Comparison of ENCODE assay signal across 8 mouse cellular contexts in genomic region chr10:80102216-80102915, GRCm38 (mm10). TPM values are rescaled to one million over a fixed set of nuclear protein-coding genes. Genes with fewer than 3 reads are reported as not detected.
A peak's percentile ranks its signal among the peaks of the same experiment; 100 is the strongest.
DNase-seq lines count a peak whose midpoint lies in the region; ATAC-seq and TF ChIP-seq lines count a peak whose summit lies in the region.

No protein-coding gene starts in this region.

- peaks cover 34% of the 10 kb centered on the region for H3K36me3 ChIP-seq in G1E (replicated peaks)
- H3K36me3 ChIP-seq in forebrain, embryonic 15.5 days, result no peaks in the 10 kb centered on the region
- no peaks in the 10 kb centered on the region for H3K36me3 ChIP-seq in lung, embryonic 16.5 days (ENCODE audit: control insufficient read depth, insufficient read depth, low read length)
- H3K36me3 ChIP-seq in thymus, adult 2 months (ENCODE audit: control insufficient read depth, insufficient read depth, low read length), result no peaks in the 10 kb centered on the region

- TF ChIP-seq CTCF in G1E (IDR thresholded peaks at IDR 0.05; ENCODE audit: low read depth, low read length), result no peak
- TF ChIP-seq CTCF in thymus, adult 2 months (IDR thresholded peaks at IDR 0.05; ENCODE audit: borderline replicate concordance, control insufficient read depth, extremely low read depth, insufficient read depth, low read length, poor library complexity), result peak; percentile 51; the same call in 1 of the 2 replicates

- H3K4me1 ChIP-seq in G1E (ENCODE audit: insufficient read depth, low read depth, low read length), result peaks cover 79% of the 10 kb centered on the region
- peaks cover 21% of the 10 kb centered on the region for H3K4me1 ChIP-seq in forebrain, embryonic 15.5 days
- peaks cover 41% of the 10 kb centered on the region for H3K4me1 ChIP-seq in lung, embryonic 16.5 days (replicated peaks; ENCODE audit: control insufficient read depth, insufficient read depth, low read length)
- peaks cover 25% of the 10 kb centered on the region for H3K4me1 ChIP-seq in thymus, adult 2 months (replicated peaks; ENCODE audit: control insufficient read depth, insufficient read depth, low read length)

- H3K4me3 ChIP-seq in G1E (ENCODE audit: low read depth, low read length), result peak overlapping the region; percentile 94
- H3K4me3 ChIP-seq in forebrain, embryonic 15.5 days, result peak overlapping the region; percentile 86
- H3K4me3 ChIP-seq in lung, embryonic 16.5 days (ENCODE audit: low read length), result peak overlapping the region; percentile 91
- peak overlapping the region; percentile 99 for H3K4me3 ChIP-seq in thymus, adult 2 months (ENCODE audit: control insufficient read depth, insufficient read depth, low read length)

- H3K9ac ChIP-seq in forebrain, embryonic 15.5 days (replicated peaks), result peak overlapping the region; percentile 86
- H3K9ac ChIP-seq in lung, embryonic 16.5 days (ENCODE audit: low read length), result peak overlapping the region; percentile 95

- ATAC-seq in G1E (ENCODE audit: extremely low read depth, insufficient number of reproducible peaks, low FRiP score, poor library complexity, severe bottlenecking), result peak; percentile 67; the same call in 1 of the 2 replicates
- peak; percentile 88 for ATAC-seq in forebrain, embryonic 15.5 days (replicated peaks)
- ATAC-seq in lung, embryonic 16.5 days (ENCODE audit: low read depth), result peak; percentile 84

- intact Hi-C loops in heart, postnatal 25 days (cut with DNase I), result no loop called here

- H3K9me3 ChIP-seq in G1E (replicated peaks), result no peaks in the 10 kb centered on the region
- no peaks in the 10 kb centered on the region for H3K9me3 ChIP-seq in forebrain, embryonic 15.5 days
- H3K9me3 ChIP-seq in lung, embryonic 16.5 days (ENCODE audit: control insufficient read depth, low read length), result no peaks in the 10 kb centered on the region

- DNase-seq in G1E (ENCODE audit: low spot score), result peak; percentile 70
- peak; percentile 81 for DNase-seq in cerebellum, adult 11 months
- DNase-seq in heart, postnatal 25 days (ENCODE audit: low spot score), result peak; percentile 78
- peak; percentile 63 to 75 for DNase-seq in layer of hippocampus, adult 8-10 months (ENCODE audit: low spot score in 2 of 2)
- DNase-seq in ovary, adult 18-20 months (ENCODE audit: low spot score), result peak; percentile 76
- DNase-seq in thymus, adult 2 months, result peak; percentile 89

- H3K27me3 ChIP-seq in G1E (ENCODE audit: insufficient read depth, low read length), result no peaks in the 10 kb centered on the region
- no peaks in the 10 kb centered on the region for H3K27me3 ChIP-seq in forebrain, embryonic 15.5 days
- no peaks in the 10 kb centered on the region for H3K27me3 ChIP-seq in lung, embryonic 16.5 days (ENCODE audit: control insufficient read depth, insufficient read depth, low read depth, low read length)
- H3K27me3 ChIP-seq in thymus, adult 2 months (ENCODE audit: control insufficient read depth, insufficient read depth, low read length), result no peaks in the 10 kb centered on the region

- TF ChIP-seq POLR2A in thymus, adult 2 months (IDR thresholded peaks at IDR 0.05; ENCODE audit: control insufficient read depth, extremely low read depth, insufficient read depth, low read length, poor library complexity), result peak; percentile 86

- H3K4me2 ChIP-seq in forebrain, embryonic 15.5 days (replicated peaks), result peak overlapping the region; percentile 91
- H3K4me2 ChIP-seq in lung, embryonic 16.5 days (ENCODE audit: low read depth, low read length), result peak overlapping the region; percentile 75

- 0% methylated on average over 52 of the region's 59 CpGs for WGBS in forebrain, embryonic 15.5 days
- WGBS in lung, embryonic 16.5 days, result under 1% methylated on average over 56 of the region's 59 CpGs
- under 1% methylated on average over 59 of the region's 59 CpGs for WGBS in thymus, adult 2 months

- H3K27ac ChIP-seq in forebrain, embryonic 15.5 days (replicated peaks), result peak overlapping the region; percentile 57
- H3K27ac ChIP-seq in lung, embryonic 16.5 days (ENCODE audit: low read length), result peak overlapping the region; percentile 67
- H3K27ac ChIP-seq in thymus, adult 2 months (ENCODE audit: control insufficient read depth, insufficient read depth, low read length), result no peak overlapping the region

RNA-seq across cellular contexts. Expression of gene Sbno2, which starts 3.0 kb away (rescaled TPM):
- total RNA-seq in G1E (2014; fragmentation: Nextera tagmentation) (24.7 and 34.2 TPM in 2 replicates), G1E (2017) (18.0 and 18.1 TPM in 2 replicates)
- polyA plus RNA-seq in G1E (2012), result 34.8 and 37.4 TPM in 2 replicates
- polyA plus RNA-seq in forebrain, embryonic 15.5 days (2015; fragmentation: Nextera tagmentation; extraction: Ambion mirVana), result 13.4 TPM in 2 replicates
- 10 to 100 TPM; 11.0 to 11.6 TPM for total RNA-seq in heart, postnatal 25 days (2021)
- total RNA-seq in layer of hippocampus, adult 8-10 months (2022), result 10 to 100 TPM; 19.9 to 52.8 (median 29.8) TPM
- 18.7 and 19.1 TPM in 2 replicates for polyA plus RNA-seq in lung, embryonic 16.5 days (2015; fragmentation: Nextera tagmentation; extraction: Ambion mirVana)
- polyA plus RNA-seq in thymus, adult 2 months (2012; rRNA removed), result 127 and 138 TPM in 2 replicates

RNA-seq across cellular contexts. Expression of gene Stk11, which starts 13.2 kb away (rescaled TPM):
- total RNA-seq in G1E (2014; fragmentation: Nextera tagmentation) (138 and 172 TPM in 2 replicates), G1E (2017) (150 and 154 TPM in 2 replicates)
- 161 and 170 TPM in 2 replicates for polyA plus RNA-seq in G1E (2012)
- polyA plus RNA-seq in forebrain, embryonic 15.5 days (2015; fragmentation: Nextera tagmentation; extraction: Ambion mirVana), result 20.3 and 21.5 TPM in 2 replicates
- 100 to 1,000 TPM; 133 to 138 TPM for total RNA-seq in heart, postnatal 25 days (2021)
- 100 to 1,000 TPM in 1 of 4 experiments, 10 to 100 TPM in 3; 94.2 to 111 (median 96.5) TPM for total RNA-seq in layer of hippocampus, adult 8-10 months (2022)
- 18.6 and 23.3 TPM in 2 replicates for polyA plus RNA-seq in lung, embryonic 16.5 days (2015; fragmentation: Nextera tagmentation; extraction: Ambion mirVana)
- polyA plus RNA-seq in thymus, adult 2 months (2012; rRNA removed), result 265 and 270 TPM in 2 replicates

RNA-seq across cellular contexts. Expression of gene Atp5d, which starts 36.1 kb away (rescaled TPM):
- total RNA-seq in G1E (2014; fragmentation: Nextera tagmentation), result 248 and 258 TPM in 2 replicates
- 81.9 and 82.7 TPM in 2 replicates for total RNA-seq in G1E (2017)
- 1,539 and 1,678 TPM in 2 replicates for polyA plus RNA-seq in G1E (2012)
- 437 and 444 TPM in 2 replicates for polyA plus RNA-seq in forebrain, embryonic 15.5 days (2015; fragmentation: Nextera tagmentation; extraction: Ambion mirVana)
- 1,000 to 10,000 TPM; 1,252 to 1,264 TPM for total RNA-seq in heart, postnatal 25 days (2021)
- 100 to 1,000 TPM; 315 to 328 (median 323) TPM for total RNA-seq in layer of hippocampus, adult 8-10 months (2022)
- polyA plus RNA-seq in lung, embryonic 16.5 days (2015; fragmentation: Nextera tagmentation; extraction: Ambion mirVana), result 534 and 552 TPM in 2 replicates
- 1,163 and 1,361 TPM in 2 replicates for polyA plus RNA-seq in thymus, adult 2 months (2012; rRNA removed)

RNA-seq across cellular contexts. Expression of gene Cbarp, which starts 38.3 kb away (rescaled TPM):
- total RNA-seq in G1E (2014; fragmentation: Nextera tagmentation) (67.2 and 74.4 TPM in 2 replicates), G1E (2017) (3.7 and 5.5 TPM in 2 replicates)
- polyA plus RNA-seq in G1E (2012), result 66.6 and 73.9 TPM in 2 replicates
- 29.7 and 39.5 TPM in 2 replicates for polyA plus RNA-seq in forebrain, embryonic 15.5 days (2015; fragmentation: Nextera tagmentation; extraction: Ambion mirVana)
- total RNA-seq in heart, postnatal 25 days (2021), result 1 to 10 TPM; 2.4 to 3.1 TPM
- total RNA-seq in layer of hippocampus, adult 8-10 months (2022), result 100 to 1,000 TPM; 295 to 345 (median 308) TPM
- 3.9 and 5.6 TPM in 2 replicates for polyA plus RNA-seq in lung, embryonic 16.5 days (2015; fragmentation: Nextera tagmentation; extraction: Ambion mirVana)
- polyA plus RNA-seq in thymus, adult 2 months (2012; rRNA removed), result 34.0 and 37.7 TPM in 2 replicates

RNA-seq across cellular contexts. Expression of gene Midn, which starts 45.7 kb away (rescaled TPM):
- total RNA-seq in G1E (2014; fragmentation: Nextera tagmentation) (89.8 and 92.3 TPM in 2 replicates), G1E (2017) (19.2 and 24.3 TPM in 2 replicates)
- 295 and 302 TPM in 2 replicates for polyA plus RNA-seq in G1E (2012)
- polyA plus RNA-seq in forebrain, embryonic 15.5 days (2015; fragmentation: Nextera tagmentation; extraction: Ambion mirVana), result 33.0 and 34.9 TPM in 2 replicates
- total RNA-seq in heart, postnatal 25 days (2021), result 100 to 1,000 TPM in 1 of 2 experiments, 10 to 100 TPM in 1; 92.1 to 120 TPM
- 10 to 100 TPM; 47.2 to 63.6 (median 58.0) TPM for total RNA-seq in layer of hippocampus, adult 8-10 months (2022)
- 11.8 and 12.9 TPM in 2 replicates for polyA plus RNA-seq in lung, embryonic 16.5 days (2015; fragmentation: Nextera tagmentation; extraction: Ambion mirVana)
- polyA plus RNA-seq in thymus, adult 2 months (2012; rRNA removed), result 342 and 374 TPM in 2 replicates
